Mouse (Mus musculus) cerebellum, adult (tissue): Measurements from ENCODE around the gene S100a10.

Experiments
- ATAC-seq: cut with Nextera tagmentation; 2 replicates; pipeline ENCODE4 v1.9.2; 2017; ENCODE audit warnings: mild to moderate bottlenecking, moderate library complexity, mixed read lengths; ENCODE audit not compliant: insufficient number of reproducible peaks, low FRiP score, low TSS enrichment

Gene S100a10

DNA sequence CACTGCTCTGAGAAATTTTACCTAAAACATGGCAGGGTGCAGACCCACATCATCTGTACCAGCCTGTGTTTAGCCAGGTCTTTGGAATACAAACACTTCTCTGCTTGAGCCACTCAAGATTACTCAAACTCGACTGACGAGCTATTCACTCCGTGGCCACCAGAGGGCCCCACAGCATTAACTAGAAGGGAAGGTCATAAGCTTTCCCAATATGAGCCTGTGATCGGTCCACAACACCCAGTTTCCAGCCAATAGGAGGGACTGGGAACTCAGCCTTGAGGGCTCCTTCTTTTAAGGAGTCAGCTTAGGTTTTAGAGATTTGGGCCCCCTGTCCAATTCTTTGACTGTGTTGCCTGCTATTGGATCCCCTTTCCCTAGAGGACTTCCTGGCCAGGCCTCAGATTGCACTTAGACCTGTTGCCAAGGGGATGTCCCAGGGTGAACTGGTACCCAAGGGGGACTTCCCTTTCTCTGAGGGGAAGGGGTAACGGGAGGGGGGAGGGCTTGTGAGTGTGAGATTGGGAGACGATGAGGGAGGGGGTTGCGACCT, 7.7 kb upstream of the S100a10 start:
- peak; percentile 68 for ATAC-seq

DNA sequence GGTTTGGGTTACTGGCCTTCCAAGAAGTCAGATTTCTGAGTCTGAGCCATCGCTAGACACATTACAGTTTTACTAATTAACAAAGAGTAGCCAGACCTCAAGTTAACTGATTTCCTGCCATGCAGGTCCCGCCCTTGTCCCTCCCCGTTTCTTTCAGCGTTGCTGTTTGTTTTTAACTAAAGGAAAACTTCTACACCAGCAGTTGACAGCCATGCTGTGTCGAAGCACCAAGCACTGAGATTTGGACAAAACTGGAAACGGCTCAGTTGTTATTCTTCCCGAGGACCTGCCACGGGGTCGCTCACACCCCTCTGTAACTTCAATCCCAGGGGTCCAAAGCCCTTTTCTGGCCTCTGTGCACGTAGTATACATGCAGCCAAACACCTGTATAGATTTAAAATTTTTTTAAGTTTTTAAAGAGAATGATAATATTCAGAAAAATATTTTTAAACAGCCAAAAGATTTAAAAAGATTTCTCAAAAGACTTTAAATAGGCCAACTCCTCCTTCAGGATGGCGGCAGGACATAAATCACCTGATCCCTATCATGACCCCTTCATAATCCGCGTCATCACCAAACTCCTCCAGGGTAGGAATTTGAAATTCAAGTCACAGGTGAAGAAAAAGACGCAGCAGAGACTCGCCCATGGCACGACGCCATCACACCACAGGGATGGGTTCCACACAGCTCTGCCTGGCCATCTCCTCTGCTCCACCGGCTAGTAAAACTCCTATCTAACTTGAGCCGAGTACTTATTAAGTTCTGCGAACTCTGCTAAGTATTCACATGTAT, 6.9 kb upstream of the S100a10 start:
- no peak for ATAC-seq

DNA sequence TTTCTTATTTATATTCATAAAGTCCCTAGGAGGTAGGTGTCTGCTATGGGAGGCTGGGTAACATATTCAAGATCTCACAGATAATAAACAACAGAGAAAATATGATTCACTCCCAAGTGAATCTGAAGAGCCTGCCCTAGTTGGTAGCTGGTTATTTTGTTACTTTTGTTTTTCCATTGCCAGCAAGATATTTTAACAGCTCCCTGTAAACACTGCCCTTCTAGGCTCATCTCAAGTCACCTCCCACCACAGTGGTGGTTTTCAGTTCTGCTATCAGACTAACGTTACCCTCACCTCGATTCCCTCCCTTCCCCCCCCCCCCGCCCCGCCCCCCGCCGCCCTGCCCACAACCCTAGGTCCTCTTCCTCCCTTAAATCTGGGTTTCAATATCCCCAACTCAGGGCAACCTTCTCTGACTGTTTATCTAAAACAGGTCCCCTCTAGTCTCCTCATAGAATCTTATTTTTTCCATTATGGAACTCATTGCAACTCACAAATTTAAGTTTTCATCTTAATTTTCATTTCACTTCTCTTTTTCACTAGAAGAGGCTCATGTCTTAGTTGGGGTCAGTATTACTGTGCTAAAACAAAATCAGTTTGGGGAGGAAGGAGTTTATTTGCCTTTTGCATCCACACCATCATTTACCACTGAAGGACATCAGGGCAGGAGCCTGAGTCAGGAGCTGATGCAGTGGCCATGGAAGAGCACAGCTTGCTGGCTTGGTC, 6.2 kb upstream of the S100a10 start:
- no peak for ATAC-seq

DNA sequence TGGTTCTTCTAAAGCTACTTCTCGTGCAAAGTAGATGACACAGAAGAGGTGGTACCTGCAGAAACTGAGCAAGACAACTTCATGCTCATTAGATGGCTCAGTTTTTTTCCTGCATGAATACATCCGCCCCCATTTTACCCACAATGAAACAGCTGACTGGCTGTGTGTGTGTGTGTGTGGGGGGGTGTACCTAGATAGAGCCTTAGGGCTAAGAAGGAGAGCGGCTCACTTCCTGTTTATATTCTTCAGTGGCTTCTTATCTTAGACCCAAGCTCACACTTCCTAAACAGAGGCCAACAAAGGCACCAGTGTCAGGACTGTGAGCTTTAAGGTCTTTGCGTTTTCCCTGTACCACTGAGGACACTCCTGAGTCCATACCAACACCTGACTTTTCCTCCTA, 4.9 kb upstream of the S100a10 start:
- no peak for ATAC-seq

DNA sequence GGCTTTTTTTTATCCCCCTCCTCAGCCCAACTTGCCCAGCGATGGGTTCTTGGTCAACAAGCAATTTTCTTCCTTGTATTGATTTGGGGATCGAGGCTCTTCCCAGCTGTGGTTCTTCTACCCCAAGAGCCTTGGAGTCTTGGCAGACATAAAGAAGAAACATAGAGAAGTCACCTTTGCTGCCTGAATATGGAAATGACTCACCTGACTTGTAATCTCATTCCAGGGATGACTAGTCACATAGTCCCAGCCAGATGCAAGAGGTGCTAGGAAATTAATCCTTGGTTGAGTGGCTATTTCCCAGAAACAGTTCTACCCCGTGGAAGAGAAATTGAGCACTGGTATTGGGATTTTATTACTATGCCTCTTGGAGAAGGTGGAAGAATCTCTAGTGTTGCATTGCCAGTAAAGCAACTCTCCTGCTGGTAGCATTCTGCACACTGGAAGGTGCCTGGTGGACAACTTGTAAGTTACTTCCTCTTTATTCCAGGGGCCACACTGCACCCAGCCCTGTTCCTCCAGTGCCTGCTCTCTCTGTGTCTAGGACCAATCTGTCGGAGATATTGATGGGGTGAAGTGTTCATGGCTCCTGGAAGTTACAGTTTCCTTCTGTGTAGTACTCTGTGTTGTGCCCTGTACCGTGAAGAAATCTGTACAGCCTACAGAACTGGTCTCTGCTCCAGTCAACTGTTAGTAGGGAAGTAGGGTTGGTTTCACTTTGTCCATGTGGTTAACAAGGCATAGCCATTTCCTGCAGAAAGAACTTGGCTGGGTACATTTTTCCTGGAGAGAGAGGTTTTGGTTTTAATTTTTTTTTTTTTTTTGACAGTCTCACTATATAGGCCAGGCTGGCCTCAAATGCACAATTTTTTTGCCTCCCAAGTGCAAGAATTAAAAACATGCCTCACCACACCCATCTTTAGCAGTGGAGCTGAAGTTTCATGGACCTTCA, 2.7 kb upstream of the S100a10 start:
- ATAC-seq, result no peak

DNA sequence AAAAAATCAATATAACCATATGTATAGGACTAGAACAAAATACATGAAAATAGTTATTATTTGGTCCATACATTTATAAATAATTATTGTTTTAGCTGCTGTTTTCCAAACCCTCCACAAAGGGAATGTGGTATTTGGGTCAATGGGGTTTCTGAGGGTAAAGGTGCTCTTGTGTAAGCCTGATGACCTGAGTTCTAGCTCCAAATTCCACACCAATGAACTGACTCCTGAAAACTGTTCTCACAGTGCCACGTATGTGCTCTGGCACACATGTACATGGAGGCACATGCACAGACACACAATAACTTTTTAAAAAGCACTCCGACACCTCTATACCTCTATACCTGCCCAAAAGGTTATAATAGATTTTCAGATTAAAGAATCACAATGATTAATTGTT, 1.6 kb upstream of the S100a10 start:
- no peak for ATAC-seq

DNA sequence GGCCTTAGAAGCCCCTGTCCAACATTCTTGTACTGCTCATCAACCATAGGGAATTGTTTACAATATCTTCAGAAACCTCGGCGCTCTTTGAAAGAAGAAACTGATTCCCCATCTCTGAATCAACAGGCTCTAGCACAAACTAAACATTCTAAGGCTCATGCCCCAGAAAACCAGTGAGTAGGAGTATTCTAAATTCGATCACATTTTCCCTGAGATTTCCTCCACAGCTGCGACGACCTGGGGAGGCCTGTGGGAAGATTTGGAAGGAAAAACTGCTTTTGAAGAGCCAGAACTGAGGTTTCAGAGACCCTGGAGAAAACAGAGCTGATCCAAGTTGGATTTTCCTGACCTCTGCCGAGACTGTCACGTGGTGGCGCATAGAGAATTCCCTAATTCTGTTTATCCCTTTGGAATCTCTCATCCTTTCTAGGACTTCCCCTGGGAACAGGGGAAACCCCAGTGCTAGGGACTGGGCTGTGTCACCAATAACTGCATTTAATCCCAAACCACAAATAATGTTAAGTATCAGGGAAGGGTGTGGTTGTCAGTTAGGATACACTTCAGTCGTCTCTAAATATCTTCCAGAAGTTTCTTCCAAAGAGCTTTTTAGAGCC, 1.0 kb upstream of the S100a10 start:
- ATAC-seq, result no peak

DNA sequence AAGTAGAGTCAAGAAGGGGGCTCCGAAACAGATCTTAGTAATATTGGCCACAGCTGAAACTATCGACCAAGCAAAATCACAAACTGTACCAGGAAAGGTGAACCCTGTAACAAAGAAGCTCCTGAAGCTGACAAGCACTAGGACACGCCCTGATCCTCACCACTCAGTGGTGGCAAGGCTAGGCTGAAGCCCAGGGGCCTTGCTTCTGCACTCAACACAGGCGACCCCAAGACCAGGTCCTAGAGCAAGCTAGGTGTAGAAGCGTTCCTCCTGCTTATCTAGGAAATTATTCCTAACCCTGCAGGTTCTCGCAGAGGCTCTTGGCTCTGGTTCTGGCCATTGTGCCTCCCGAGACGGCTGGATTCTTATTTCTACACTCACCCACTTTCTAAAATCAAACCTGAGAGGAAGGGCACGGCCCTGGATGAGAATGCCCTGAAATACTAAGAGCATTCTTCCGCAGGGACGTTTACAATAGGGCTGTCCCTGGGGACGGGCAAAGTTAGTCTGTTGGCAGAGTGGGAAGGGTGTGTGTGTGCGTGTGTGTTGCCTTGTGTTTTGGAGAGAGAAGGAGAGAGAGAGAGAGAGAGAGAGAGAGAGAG, 400 bp upstream of the S100a10 start:
- no peak for ATAC-seq

DNA sequence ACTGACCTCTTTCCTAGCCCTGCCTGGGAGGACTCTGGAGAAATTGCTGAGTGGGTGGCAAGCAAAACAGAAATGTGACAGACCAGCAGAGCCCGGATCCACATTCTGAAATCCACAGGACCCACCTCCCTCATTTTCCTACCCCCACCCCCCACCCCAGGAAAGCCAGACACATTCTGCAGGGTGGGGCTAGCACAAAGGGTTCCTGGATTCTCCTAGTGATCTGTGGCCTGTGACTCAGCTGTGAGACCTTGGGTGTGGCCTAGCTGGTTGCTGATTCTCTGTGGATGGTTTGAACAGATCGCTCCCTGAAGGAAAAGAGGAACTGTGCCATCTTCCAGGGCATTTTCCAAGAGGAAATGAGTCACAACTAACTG, 986 bp downstream of the S100a10 start:
- ATAC-seq, result 0 out of 2 replicates have a peak, but pooled peaks have one; percentile 16

DNA sequence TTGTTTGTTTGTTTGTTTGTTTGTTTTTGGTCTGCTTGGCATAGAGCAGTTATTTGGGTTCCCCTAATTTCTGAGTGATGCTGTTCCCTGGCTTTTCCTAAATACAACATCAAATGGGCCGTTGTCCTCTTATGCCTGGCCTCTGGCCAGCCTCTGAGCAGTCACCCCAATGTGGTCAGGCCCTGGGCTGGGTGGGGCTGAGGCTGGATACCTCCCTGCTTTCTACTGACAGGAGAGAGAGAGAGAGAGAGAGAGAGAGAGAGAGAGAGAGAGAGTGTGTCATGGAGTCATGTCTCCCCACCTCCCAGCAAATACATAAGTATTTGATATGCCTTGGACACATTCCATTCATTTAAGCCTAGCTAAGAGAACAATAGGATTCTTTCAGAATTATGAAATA, 1.7 kb downstream of the S100a10 start:
- no peak for ATAC-seq

DNA sequence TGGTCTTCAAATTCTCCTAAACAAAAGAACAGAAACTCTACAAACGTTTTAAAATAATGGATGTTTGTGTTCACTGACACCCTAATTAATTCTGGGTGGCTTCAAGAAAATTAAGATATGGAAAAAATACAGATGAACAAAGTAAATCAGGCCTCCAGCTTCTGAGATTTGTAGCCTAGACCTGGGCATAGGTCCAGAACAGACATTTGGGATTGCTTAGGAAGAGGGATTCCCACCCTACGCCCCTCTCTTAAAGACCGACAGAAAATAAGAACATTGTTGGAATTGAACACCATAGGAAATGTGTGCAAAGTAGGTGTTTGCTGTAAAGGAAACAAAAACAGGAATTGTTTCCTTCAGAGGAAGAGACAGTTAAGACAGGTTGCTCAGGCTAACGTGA, 2.6 kb downstream of the S100a10 start:
- ATAC-seq, result no peak

DNA sequence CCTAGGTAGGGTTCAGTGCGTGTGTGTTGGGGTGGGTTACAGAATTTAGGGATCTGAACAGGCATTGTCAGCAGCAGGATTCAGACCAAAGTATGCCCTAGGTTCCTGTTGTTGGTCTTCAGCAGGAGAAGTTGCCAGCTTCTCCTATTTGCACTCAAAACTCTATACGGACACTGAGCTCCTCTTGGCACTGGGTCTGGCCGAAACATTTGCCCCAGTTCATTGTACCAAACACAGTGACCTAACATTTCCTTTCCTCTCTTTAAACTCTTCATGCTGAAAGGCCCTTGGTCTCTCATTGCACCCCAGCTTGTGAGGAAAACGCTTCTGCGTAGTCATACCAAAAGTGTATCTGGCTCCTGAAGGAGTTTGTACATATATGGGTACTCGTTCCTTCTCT, 5.1 kb downstream of the S100a10 start:
- ATAC-seq, result no peak

DNA sequence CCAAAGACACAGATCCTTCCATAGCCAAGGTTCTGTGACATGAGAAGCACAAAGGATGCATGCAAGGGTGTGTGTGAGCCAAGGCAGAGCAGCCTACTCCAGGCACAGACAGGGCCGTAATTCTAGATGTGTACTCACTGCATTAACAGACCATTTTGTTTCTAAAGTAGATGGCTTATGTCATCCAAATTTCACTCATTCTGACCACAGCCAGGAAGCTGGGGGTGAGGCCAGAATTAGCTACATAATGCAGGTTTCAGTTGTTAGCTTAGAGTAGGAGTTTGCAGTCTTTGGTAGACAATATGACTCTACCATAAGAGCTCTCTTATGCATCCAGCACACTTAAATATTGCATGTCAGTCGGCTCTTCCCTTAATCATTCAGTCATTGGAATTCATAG, 7.5 kb downstream of the S100a10 start:
- ATAC-seq, result no peak

DNA sequence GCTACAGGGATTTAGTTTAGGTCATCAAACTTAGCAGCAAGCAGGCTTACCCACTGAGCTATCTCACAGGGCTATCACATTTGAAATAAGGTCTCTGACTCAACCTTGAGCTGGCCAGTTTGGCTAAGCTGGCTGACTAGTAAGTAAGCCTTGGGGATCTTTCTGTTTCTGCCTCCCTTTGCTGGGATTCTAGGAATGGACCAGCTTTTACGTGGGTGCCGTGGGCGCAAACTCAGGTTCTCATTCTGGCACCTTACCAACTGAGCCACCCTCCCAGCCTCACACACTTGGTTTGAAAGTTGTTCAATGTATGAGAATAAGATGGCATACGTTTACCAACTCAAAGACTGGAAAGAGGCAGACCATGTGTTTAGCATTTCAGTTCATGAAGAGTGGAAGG, 8.3 kb downstream of the S100a10 start:
- ATAC-seq, result no peak

DNA sequence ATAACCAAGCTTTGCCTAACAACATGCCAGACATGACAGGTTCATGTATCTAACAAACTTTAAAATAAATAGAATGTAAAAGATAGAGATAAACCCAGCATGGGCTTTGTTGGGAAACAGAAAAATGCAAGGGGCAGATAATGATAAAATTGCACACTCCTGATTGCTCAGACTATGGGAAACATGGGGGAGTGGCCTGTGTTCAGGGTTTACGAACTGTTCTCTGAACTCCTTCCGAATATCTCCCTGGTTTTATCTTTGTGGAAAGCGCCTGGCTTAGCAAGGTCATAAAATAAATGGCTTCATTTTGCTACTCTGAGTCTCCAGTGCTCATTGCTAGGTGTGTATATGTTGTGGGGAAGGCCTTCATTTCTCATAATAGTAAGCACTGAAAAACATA, 12.0 kb downstream of the S100a10 start:
- ATAC-seq, result no peak

DNA sequence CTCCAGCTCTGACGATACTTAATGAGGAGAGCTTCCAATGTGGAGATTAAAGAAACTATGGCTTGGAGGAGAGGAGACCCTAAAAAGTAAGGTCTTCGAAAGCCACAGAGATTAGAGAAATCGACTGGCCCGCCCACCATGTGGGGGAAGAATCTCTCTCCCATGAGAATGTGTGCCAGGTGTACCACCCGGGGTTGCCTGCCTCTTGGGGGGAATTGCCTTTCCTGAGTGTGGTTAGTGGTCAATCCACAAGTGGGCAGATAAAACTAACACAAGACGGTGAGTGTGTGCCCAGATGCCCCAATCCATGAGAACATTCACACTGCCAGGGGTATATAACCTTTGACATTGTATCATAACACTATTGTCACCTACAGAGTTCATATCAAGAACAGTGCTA, 12.8 kb downstream of the S100a10 start:
- no peak for ATAC-seq

DNA sequence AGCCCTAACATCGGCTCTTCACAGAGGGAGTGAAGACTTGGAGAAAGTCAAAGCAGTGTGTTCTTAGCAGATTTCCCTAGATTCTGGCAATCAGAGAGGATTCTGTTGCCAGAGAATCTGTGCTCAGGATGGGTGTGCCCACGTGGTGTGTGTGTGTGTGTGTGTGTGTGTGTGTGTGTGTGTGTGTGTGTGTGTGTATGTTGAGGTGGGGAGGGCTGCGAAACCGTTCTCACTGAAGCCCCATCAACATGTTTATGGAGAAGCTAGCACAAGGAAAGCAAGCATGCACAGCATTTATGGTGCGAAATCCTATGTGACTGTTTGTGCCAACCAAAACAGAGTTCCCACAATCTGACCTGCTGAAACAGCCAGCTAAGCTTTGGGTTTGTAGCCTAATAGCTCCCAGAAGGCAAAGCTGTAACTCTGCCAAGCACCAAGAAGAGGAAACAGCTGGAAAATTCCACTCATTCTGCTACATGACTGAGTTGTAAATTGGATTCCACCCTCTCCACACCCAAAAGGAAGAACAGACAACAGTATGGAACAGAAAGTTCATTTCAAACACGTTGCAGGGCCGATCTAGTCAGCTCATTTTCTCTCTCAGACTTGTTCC, 13.7 kb downstream of the S100a10 start:
- ATAC-seq, result no peak

DNA sequence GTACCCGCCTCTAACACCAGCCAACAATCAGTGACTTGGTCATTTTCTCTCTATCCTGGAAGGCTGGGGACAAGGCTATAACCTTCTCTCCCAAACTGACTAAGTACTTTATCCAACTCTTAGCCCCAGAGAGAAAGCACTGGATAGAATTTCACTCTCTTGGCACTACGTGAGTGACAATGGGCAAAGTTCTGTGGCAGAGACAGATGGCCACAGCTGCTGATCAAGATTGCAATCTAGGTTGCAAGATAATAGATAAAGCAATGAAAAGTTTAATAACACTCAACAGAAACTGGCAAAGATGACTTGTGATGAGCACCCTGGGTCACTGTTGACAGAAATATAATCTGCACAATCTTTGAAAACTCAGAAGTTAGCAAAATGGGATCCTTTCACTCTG, 14.2 kb downstream of the S100a10 start:
- no peak for ATAC-seq

DNA sequence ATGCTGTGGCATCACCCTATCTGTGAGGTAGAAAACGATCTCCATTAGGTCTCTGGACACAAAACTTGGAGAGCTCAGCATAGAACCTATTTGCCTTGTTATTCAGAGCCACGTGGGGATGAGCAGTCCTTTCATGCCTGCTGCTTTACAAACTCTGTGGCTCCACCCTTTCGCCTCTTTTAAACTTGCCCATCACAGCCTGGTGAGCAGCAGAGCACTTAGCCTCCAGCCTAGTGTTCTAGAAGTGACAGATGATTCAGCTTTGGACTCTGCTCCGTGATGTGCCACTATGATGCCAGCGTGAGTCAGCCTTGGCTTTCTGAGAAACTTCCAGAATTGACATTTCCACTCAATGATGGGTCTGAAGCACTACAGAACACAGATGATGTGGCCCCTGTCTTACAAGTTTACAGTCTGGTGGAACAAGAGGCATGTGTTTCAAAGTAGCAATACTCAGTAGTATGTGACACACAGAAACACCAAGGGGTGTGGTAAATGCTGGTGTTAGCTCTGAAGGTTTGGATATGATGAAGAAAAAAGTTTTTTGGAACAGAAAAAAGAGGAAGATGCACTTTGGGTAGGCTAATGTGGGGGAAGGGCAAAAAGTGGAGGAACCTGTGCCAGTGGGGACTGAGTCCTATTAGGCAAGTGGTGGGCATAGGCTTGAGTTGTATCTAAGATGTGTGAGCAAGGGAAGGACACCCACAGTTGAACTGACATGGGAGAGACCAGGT, 17.3 kb downstream of the S100a10 start:
- ATAC-seq, result no peak
